ENCODE assay signal across 10 mouse cellular contexts in the genomic region with DNA sequence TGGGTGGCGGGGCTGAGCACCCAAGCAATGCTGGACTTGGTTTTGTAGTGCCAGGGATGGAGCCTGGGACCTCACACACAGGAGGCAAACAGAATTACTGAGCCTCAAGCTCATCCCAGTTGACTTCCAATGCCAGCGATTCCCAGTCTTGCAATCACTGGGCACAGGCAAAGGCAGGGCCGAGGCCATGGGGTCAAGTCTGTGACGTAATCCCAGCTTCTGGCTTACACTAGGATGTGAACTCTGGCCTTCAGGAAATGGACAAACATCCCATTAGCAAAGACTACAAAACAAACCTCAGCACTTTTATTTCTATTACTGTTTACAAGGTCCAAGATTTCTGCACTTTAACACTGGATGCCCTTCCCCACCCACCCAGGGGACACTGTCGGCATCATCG. TPM values are rescaled to one million over a fixed set of nuclear protein-coding genes. Genes with fewer than 3 reads are reported as not detected.
DNase-seq lines count a peak whose midpoint lies in the region; ATAC-seq and TF ChIP-seq lines count a peak whose summit lies in the region.
"Had no signal": no experiment of that assay in that cellular context is flagged by ENCODE, and none has a peak within 500 bp of the region (broad histone marks: within the 10 kb centered on the region; RNA-seq: fewer than 3 reads in every experiment).

No protein-coding gene starts in this region.

- no peaks in the 10 kb centered on the region for H3K27me3 ChIP-seq in kidney, embryonic 14.5 days (ENCODE audit: control insufficient read depth, insufficient read depth, low read length)
- no peaks in the 10 kb centered on the region for H3K27me3 ChIP-seq in liver, embryonic 11.5 days (replicated peaks; ENCODE audit: control insufficient read depth, insufficient read depth, low read length)
- no peaks in the 10 kb centered on the region for H3K27me3 ChIP-seq in stomach, embryonic 15.5 days (replicated peaks)

- no peak overlapping the region for H3K27ac ChIP-seq in kidney, embryonic 14.5 days (ENCODE audit: low read depth, low read length)
- peak overlapping the region; percentile 4; the same call in 1 of the 2 replicates for H3K27ac ChIP-seq in bone marrow macrophage, adult 2 months (ENCODE audit: insufficient read depth, low read depth, low read length)
- H3K27ac ChIP-seq in liver, embryonic 11.5 days (ENCODE audit: low read depth, low read length), result no peak overlapping the region
- H3K27ac ChIP-seq in stomach, embryonic 15.5 days, result no peak overlapping the region

- H3K4me1 ChIP-seq in kidney, embryonic 14.5 days (ENCODE audit: control insufficient read depth, insufficient read depth, low read length), result 0 out of 2 replicates have a peak, but pooled peaks cover 4% of the 10 kb centered on the region
- peaks cover 55% of the 10 kb centered on the region for H3K4me1 ChIP-seq in bone marrow macrophage, adult 2 months (ENCODE audit: control insufficient read depth, insufficient read depth, low read length)
- peaks cover 3% of the 10 kb centered on the region; the same call in 1 of the 2 replicates for H3K4me1 ChIP-seq in liver, embryonic 11.5 days (replicated peaks; ENCODE audit: control insufficient read depth, insufficient read depth, low read length)
- no peaks in the 10 kb centered on the region; the same call in 1 of the 2 replicates for H3K4me1 ChIP-seq in stomach, embryonic 15.5 days

- no peak for TF ChIP-seq CTCF in bone marrow macrophage, adult 2 months (IDR thresholded peaks at IDR 0.05; ENCODE audit: low read depth, low read length)

- no peak for TF ChIP-seq POLR2A in bone marrow macrophage, adult 2 months (IDR thresholded peaks at IDR 0.05; ENCODE audit: borderline replicate concordance, low read depth, low read length)

- ATAC-seq in kidney, embryonic 14.5 days (ENCODE audit: low FRiP score, low TSS enrichment), result no peak
- 0 out of 2 replicates have a peak, but pooled peaks have one; percentile 29 for ATAC-seq in liver, embryonic 11.5 days (replicated peaks; ENCODE audit: low FRiP score)
- ATAC-seq in stomach, embryonic 15.5 days (ENCODE audit: insufficient read depth, low FRiP score, low read depth), result peak; percentile 31; the same call in 1 of the 2 replicates

- 72% methylated on average over 6 of the region's 6 CpGs for WGBS in kidney, embryonic 14.5 days
- WGBS in liver, embryonic 11.5 days, result 69% methylated on average over 6 of the region's 6 CpGs
- 78% methylated on average over 6 of the region's 6 CpGs for WGBS in stomach, embryonic 15.5 days

- H3K36me3 ChIP-seq in kidney, embryonic 14.5 days (ENCODE audit: control insufficient read depth, insufficient read depth, low read length), result peaks cover 34% of the 10 kb centered on the region
- peaks cover 2% of the 10 kb centered on the region; the same call in 1 of the 2 replicates for H3K36me3 ChIP-seq in liver, embryonic 11.5 days (ENCODE audit: control insufficient read depth, insufficient read depth, low read length)
- peaks cover 16% of the 10 kb centered on the region for H3K36me3 ChIP-seq in stomach, embryonic 15.5 days

- DNase-seq in kidney, adult 18-20 months, result peak; percentile 83
- no peak for DNase-seq in liver, embryonic 11.5 days (ENCODE audit: low spot score)
- DNase-seq in thymus, postnatal 0 days (ENCODE audit: low spot score), result no peak
- DNase-seq in right cerebral cortex, adult 18-20 months, result no peak
- DNase-seq: right cerebral cortex, postnatal 14 days; thymus, postnatal 14 days had no signal

- H3K9ac ChIP-seq in kidney, embryonic 14.5 days (ENCODE audit: low read depth, low read length), result no peak overlapping the region
- H3K9ac ChIP-seq in liver, embryonic 11.5 days (ENCODE audit: low read depth, low read length), result no peak overlapping the region
- no peak overlapping the region for H3K9ac ChIP-seq in stomach, embryonic 15.5 days

- H3K4me2 ChIP-seq in kidney, embryonic 14.5 days (replicated peaks; ENCODE audit: low read depth, low read length), result no peak overlapping the region
- no peak overlapping the region for H3K4me2 ChIP-seq in liver, embryonic 11.5 days
- H3K4me2 ChIP-seq in stomach, embryonic 15.5 days, result no peak overlapping the region

- H3K9me3 ChIP-seq in kidney, embryonic 14.5 days (ENCODE audit: control insufficient read depth, low read length), result no peaks in the 10 kb centered on the region
- no peaks in the 10 kb centered on the region for H3K9me3 ChIP-seq in liver, embryonic 11.5 days (ENCODE audit: control insufficient read depth, low read length)
- no peaks in the 10 kb centered on the region for H3K9me3 ChIP-seq in stomach, embryonic 15.5 days
- H3K9me3 ChIP-seq: G1E had no signal

- no peak overlapping the region for H3K4me3 ChIP-seq in kidney, embryonic 14.5 days (ENCODE audit: low read length)
- no peak overlapping the region for H3K4me3 ChIP-seq in bone marrow macrophage, adult 2 months (ENCODE audit: insufficient read depth, low read length)
- H3K4me3 ChIP-seq in liver, embryonic 11.5 days (ENCODE audit: low read depth, low read length), result no peak overlapping the region
- no peak overlapping the region for H3K4me3 ChIP-seq in stomach, embryonic 15.5 days (replicated peaks)

RNA-seq across cellular contexts. Expression of a gene that starts 18.6 kb away (rescaled TPM):
- polyA plus RNA-seq in kidney, embryonic 14.5 days (2014; fragmentation: Nextera tagmentation; extraction: Ambion mirVana), result 12.4 and 15.4 TPM in 2 replicates
- polyA plus RNA-seq in bone marrow macrophage, adult 2 months (2012; ENCODE audit: insufficient read depth, insufficient read length, missing spikeins), result 12.8 and 13.8 TPM in 2 replicates
- 10.2 and 10.5 TPM in 2 replicates for polyA plus RNA-seq in liver, embryonic 11.5 days (2014; fragmentation: Nextera tagmentation; extraction: Ambion mirVana)
- polyA plus RNA-seq in stomach, embryonic 15.5 days (2015; fragmentation: Nextera tagmentation; extraction: Ambion mirVana), result 14.2 TPM in 2 replicates
- polyA plus RNA-seq in thymus, postnatal 0 days (2015; fragmentation: Nextera tagmentation; extraction: Ambion mirVana), result 7.3 and 8.0 TPM in 2 replicates

RNA-seq across cellular contexts. Expression of a gene that starts 28.0 kb away (rescaled TPM):
- polyA plus RNA-seq in kidney, embryonic 14.5 days (2014; fragmentation: Nextera tagmentation; extraction: Ambion mirVana), result 19.3 and 24.5 TPM in 2 replicates
- polyA plus RNA-seq in bone marrow macrophage, adult 2 months (2012; ENCODE audit: insufficient read depth, insufficient read length, missing spikeins), result 6.4 and 8.0 TPM in 2 replicates
- 24.6 and 24.7 TPM in 2 replicates for polyA plus RNA-seq in liver, embryonic 11.5 days (2014; fragmentation: Nextera tagmentation; extraction: Ambion mirVana)
- 22.0 and 23.4 TPM in 2 replicates for polyA plus RNA-seq in stomach, embryonic 15.5 days (2015; fragmentation: Nextera tagmentation; extraction: Ambion mirVana)
- 30.5 and 31.5 TPM in 2 replicates for polyA plus RNA-seq in thymus, postnatal 0 days (2015; fragmentation: Nextera tagmentation; extraction: Ambion mirVana)

RNA-seq across cellular contexts. Expression of a gene that starts 41.7 kb away (rescaled TPM):
- polyA plus RNA-seq in kidney, embryonic 14.5 days (2014; fragmentation: Nextera tagmentation; extraction: Ambion mirVana), result 1,253 and 1,671 TPM in 2 replicates
- polyA plus RNA-seq in bone marrow macrophage, adult 2 months (2012; ENCODE audit: insufficient read depth, insufficient read length, missing spikeins), result 539 and 589 TPM in 2 replicates
- 1,813 and 1,952 TPM in 2 replicates for polyA plus RNA-seq in liver, embryonic 11.5 days (2014; fragmentation: Nextera tagmentation; extraction: Ambion mirVana)
- polyA plus RNA-seq in stomach, embryonic 15.5 days (2015; fragmentation: Nextera tagmentation; extraction: Ambion mirVana), result 1,135 and 1,340 TPM in 2 replicates
- 874 and 945 TPM in 2 replicates for polyA plus RNA-seq in thymus, postnatal 0 days (2015; fragmentation: Nextera tagmentation; extraction: Ambion mirVana)

RNA-seq across cellular contexts. Expression of a gene that starts 43.6 kb away (rescaled TPM):
- 176 and 238 TPM in 2 replicates for polyA plus RNA-seq in kidney, embryonic 14.5 days (2014; fragmentation: Nextera tagmentation; extraction: Ambion mirVana)
- polyA plus RNA-seq in bone marrow macrophage, adult 2 months (2012; ENCODE audit: insufficient read depth, insufficient read length, missing spikeins), result 140 and 155 TPM in 2 replicates
- 241 and 245 TPM in 2 replicates for polyA plus RNA-seq in liver, embryonic 11.5 days (2014; fragmentation: Nextera tagmentation; extraction: Ambion mirVana)
- 140 and 147 TPM in 2 replicates for polyA plus RNA-seq in stomach, embryonic 15.5 days (2015; fragmentation: Nextera tagmentation; extraction: Ambion mirVana)
- 190 and 199 TPM in 2 replicates for polyA plus RNA-seq in thymus, postnatal 0 days (2015; fragmentation: Nextera tagmentation; extraction: Ambion mirVana)
